Mouse (Mus musculus) liver, postnatal 0 days (tissue): ENCODE data around the gene Dalrd3.

Experiments used
- CTCF ChIP-seq: sonication (generic); IDR thresholded peaks from 2 replicates; pipeline ENCODE4 v1.5.1; 2016; ENCODE audit warnings: antibody characterized with exemption, low read depth
- EP300 ChIP-seq: IDR thresholded peaks from 2 replicates; pipeline ENCODE4 v1.6.1; 2016; ENCODE audit warnings: antibody characterized with exemption, low read depth, mild to moderate bottlenecking

DNA sequence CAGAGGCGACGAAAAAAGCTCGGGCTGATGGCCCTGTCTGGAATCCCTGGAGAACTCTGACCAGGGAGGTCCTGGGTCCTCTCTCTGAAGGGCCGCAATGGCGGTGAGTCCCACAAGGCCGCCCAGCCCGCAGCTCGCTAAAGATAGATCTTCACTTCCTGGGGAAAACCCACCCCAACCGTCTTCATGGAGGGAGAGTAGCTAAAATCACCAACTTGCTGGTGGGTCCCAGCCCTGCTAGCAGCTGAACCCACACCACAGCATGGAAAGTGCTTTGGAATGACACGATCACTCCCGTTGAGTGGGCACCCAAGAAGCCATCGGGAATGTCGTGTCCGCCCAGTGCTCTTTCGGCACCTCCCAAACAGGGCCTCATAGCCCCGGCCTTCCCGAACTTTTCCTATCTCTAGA is 1.2 kb upstream of the Dalrd3 start:
- TF ChIP-seq CTCF (no peak), EP300 (no peak)
